Mouse (Mus musculus) ES-Bruce4 (cell line): ENCODE measurements at regions not wholly inside any gene's neighbourhood (a gene's known extent, or its start where the extent isn't known, plus 50 kb on each side); places are given as distances from the start of the nearest gene placed in this dataset.

Experiments used
- H3K27ac ChIP-seq: 2 replicates; pipeline ENCODE4 v1.5.1; 2012; ENCODE audit warnings: low read length, inconsistent platforms; ENCODE audit not compliant: insufficient read depth
- H3K27me3 ChIP-seq: 2 replicates; pipeline ENCODE4 v1.6.1; 2012; ENCODE audit warnings: mild to moderate bottlenecking, low read length, inconsistent platforms; ENCODE audit not compliant: control insufficient read depth, poor library complexity, insufficient read depth, severe bottlenecking
- H3K36me3 ChIP-seq: 2 replicates; pipeline ENCODE4 v1.6.1; 2012; ENCODE audit warnings: inconsistent platforms, mild to moderate bottlenecking, low read length, moderate library complexity; ENCODE audit not compliant: control insufficient read depth, poor library complexity, insufficient read depth, severe bottlenecking
- H3K4me1 ChIP-seq: one replicate; pipeline ENCODE4 v1.8.1; 2011; ENCODE audit warnings: low read length; ENCODE audit not compliant: control insufficient read depth, insufficient read depth
- H3K4me3 ChIP-seq: 2 replicates; pipeline ENCODE4 v1.5.1; 2011; ENCODE audit warnings: low read depth, mild to moderate bottlenecking, low read length
- H3K9ac ChIP-seq: 2 replicates; pipeline ENCODE4 v1.6.1; 2012; ENCODE audit warnings: low read depth, mild to moderate bottlenecking, inconsistent platforms; ENCODE audit not compliant: poor library complexity, severe bottlenecking
- H3K9me3 ChIP-seq: replicated peaks from 2 replicates; pipeline ENCODE4 v1.6.1; 2012; ENCODE audit warnings: mild to moderate bottlenecking, low read length, inconsistent platforms; ENCODE audit not compliant: control insufficient read depth, poor library complexity, insufficient read depth, severe bottlenecking
- CTCF ChIP-seq: IDR thresholded peaks from one replicate; pipeline ENCODE4 v1.8.1; 2011; ENCODE audit warnings: low read depth, low read length
- EP300 ChIP-seq: IDR thresholded peaks from 2 replicates; pipeline ENCODE4 v1.6.1; 2011; ENCODE audit warnings: low read depth, low read length; ENCODE audit not compliant: insufficient read depth
- POLR2A ChIP-seq: IDR thresholded peaks from one replicate; pipeline ENCODE4 v1.8.1; 2011; ENCODE audit warnings: low read length; ENCODE audit not compliant: insufficient read depth

DNA sequence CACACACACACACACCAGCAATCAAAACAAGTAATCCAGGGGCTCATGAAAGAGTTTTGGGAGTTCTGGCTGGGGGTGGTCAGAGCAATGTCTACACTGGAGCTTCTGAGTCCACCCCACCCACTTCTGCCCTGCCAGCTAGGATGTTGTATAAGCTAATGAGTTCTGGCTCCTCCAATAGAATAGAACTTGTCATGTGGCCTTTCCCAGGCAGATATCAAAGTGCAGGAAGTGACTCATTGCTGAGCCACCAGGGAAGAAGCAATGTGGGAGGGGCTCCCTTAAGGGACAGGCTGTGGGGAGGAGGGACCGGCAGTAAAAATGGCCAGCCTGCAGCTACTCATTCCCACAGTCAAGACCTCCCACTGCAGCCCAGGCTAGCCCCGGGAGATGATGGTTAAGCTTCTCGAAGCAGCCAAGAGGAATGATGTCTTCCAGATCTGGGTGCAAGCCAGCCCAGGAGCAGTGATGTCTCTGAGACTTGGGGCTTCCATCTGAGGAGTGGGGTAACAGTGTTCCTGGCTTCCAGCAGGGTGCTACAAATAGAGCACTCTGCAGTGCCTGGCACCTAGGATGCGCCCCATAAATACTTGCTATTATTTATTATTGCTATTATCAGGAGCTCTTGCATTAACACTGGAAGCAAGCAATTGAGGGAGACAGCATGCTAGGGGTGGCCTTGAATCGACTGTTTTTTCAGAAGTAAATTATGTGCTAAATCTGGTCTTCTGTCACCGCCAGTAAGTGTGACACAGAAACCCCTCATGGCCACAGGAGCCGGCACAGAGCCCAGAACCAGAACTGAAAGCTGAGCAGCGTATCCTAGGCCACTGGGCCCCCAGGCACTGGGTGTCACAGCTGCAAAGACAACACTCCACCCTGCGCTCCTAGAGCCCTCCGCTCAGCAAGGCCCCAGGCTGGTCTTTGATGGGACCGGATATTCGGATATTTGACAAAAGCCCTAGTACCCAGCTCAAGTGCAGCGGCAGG is 103.2 kb upstream of the Unc5b start:
- no peaks in the 10 kb centered on the region for H3K9me3 ChIP-seq
- H3K4me3 ChIP-seq = no peak overlapping the region
- no peaks in the 10 kb centered on the region for H3K36me3 ChIP-seq
- no peak overlapping the region for H3K27ac ChIP-seq
- TF ChIP-seq CTCF (no peak), POLR2A (no peak), EP300 (no peak)
- H3K27me3 ChIP-seq = no peaks in the 10 kb centered on the region
- H3K9ac ChIP-seq = no peak overlapping the region
- H3K4me1 ChIP-seq = no peaks in the 10 kb centered on the region

DNA sequence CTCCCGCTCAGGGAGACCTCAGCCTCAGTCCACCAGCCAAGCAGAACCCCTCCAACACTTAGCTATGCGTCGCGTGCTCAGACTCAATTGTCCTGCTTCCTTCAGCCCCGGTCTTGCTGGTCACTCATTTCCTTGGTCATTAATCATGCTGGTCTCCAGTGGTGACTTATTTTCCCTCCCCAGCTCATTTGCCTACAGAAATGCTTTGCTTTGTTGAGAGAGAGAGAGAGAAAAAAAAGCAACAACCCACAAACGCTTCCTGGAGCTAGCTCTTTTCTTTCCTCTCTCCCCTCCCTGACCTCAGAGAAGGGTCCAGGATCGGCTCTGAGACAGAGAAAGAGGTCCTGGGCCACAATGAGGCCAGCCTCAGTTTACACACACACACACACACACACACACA is 102.5 kb upstream of the Unc5b start:
- no peak overlapping the region for H3K27ac ChIP-seq
- no peaks in the 10 kb centered on the region for H3K9me3 ChIP-seq
- TF ChIP-seq CTCF (no peak), POLR2A (no peak), EP300 (no peak)
- H3K9ac ChIP-seq = no peak overlapping the region
- H3K4me3 ChIP-seq = no peak overlapping the region
- no peaks in the 10 kb centered on the region for H3K36me3 ChIP-seq
- H3K4me1 ChIP-seq = no peaks in the 10 kb centered on the region
- no peaks in the 10 kb centered on the region for H3K27me3 ChIP-seq

DNA sequence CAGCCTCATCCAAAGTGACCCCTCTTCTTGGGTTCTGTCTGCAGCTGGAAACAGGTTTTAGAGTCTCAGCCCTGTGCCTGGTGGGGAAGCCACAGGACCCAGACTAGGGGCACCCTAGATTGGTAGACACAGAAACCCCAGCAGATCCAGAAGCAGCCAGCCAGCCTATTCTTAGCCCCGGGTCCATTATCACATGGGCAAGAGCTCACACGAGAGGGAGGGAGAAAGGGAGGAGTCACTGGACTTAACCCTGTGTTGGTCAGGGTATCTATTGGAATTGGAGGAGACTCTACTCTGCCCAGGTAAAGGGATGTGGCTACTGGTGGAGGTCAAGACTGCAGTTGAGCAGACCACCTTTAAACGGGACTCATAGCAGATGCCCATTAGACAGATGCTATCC is 101.5 kb upstream of the Unc5b start:
- no peak overlapping the region for H3K9ac ChIP-seq
- no peaks in the 10 kb centered on the region for H3K27me3 ChIP-seq
- TF ChIP-seq POLR2A = no peak
- TF ChIP-seq CTCF = no peak
- TF ChIP-seq EP300 = no peak
- no peak overlapping the region for H3K4me3 ChIP-seq
- H3K9me3 ChIP-seq = no peaks in the 10 kb centered on the region
- H3K27ac ChIP-seq = no peak overlapping the region
- no peaks in the 10 kb centered on the region for H3K4me1 ChIP-seq
- H3K36me3 ChIP-seq = no peaks in the 10 kb centered on the region

DNA sequence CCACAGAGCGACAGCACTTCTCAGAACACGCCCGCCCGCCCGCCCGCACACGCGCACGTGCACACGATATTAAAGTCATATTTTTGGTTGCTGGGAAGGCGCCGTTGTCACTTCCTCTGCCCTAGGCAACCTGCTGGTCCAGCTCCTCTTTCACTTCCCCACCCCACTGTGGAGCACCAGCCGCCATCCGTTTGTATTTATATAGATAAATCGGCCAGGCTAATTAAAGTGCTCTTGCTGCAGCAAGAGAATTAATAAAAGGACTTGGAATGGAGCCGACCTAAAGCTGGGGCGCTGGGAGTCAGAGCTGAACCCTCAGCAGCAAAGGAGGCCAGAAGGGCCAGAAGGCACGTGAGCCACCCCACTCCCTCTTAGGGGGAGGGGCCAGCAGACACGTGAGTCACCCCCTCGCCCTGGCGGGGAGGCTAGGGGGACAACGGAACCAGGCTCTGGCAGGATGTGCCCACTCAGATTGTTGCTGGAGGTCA is 100.6 kb upstream of the Unc5b start:
- H3K9me3 ChIP-seq = no peaks in the 10 kb centered on the region
- H3K36me3 ChIP-seq = no peaks in the 10 kb centered on the region
- H3K27me3 ChIP-seq = no peaks in the 10 kb centered on the region
- no peak overlapping the region for H3K27ac ChIP-seq
- TF ChIP-seq EP300 (no peak), POLR2A (no peak), CTCF (no peak)
- no peaks in the 10 kb centered on the region for H3K4me1 ChIP-seq
- H3K4me3 ChIP-seq = no peak overlapping the region
- H3K9ac ChIP-seq = no peak overlapping the region

DNA sequence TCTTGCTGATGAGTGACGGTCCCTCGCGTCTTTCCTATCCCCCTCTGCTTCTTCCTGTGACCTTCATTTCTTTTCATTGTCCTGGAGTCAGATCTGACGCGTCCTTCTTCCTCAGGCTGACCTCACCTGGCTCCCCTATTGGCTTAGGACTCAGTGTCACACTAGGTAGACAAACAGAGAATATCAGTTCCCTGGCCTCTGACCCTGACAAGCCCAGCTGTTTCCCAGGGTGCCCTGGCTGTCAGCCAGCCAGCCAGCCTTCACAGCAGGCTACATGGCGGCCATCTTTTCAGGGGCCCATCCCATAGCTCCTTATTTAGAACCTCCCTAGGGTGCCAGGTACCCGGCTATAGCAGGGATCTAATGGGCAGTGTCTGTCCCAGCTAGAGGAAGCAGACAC is 97.3 kb upstream of the Unc5b start:
- Histone ChIP-seq H3K4me1 (no peaks in the 10 kb centered on the region), H3K27ac (no peak overlapping the region), H3K27me3 (no peaks in the 10 kb centered on the region), H3K4me3 (no peak overlapping the region), H3K9me3 (no peaks in the 10 kb centered on the region), H3K36me3 (no peaks in the 10 kb centered on the region), H3K9ac (no peak overlapping the region)
- TF ChIP-seq EP300 = no peak
- TF ChIP-seq CTCF = no peak
- no peak for TF ChIP-seq POLR2A

DNA sequence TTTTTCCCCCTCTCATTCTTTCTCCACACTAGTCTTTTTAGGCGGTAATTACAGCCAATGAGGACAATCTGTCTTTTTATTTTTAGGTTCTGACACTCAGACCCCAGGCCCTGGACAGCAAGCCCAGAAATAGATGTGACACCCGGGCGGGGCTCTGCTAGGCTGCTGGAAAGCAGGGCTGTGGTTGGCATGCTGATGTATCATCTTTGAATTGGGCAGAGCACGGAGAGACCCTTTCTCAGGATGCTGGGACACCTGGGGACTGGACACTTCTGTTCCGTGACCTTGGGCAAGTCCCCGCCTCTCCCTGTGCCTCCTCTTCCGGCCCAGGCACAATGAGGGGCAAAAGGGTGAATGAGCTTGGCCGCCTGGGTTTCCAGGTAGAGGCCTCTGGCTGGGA is 96.8 kb upstream of the Unc5b start:
- no peaks in the 10 kb centered on the region for H3K4me1 ChIP-seq
- H3K4me3 ChIP-seq = no peak overlapping the region
- no peaks in the 10 kb centered on the region for H3K9me3 ChIP-seq
- H3K27ac ChIP-seq = no peak overlapping the region
- H3K36me3 ChIP-seq = no peaks in the 10 kb centered on the region
- H3K27me3 ChIP-seq = no peaks in the 10 kb centered on the region
- no peak overlapping the region for H3K9ac ChIP-seq
- TF ChIP-seq CTCF (no peak), POLR2A (no peak), EP300 (no peak)
